Mouse (Mus musculus) gastrocnemius, adult 2 months (tissue): ENCODE measurements around the gene Fzd5. TPM values are rescaled to one million over a fixed set of nuclear protein-coding genes. Genes with fewer than 3 reads are reported as not detected.

Source experiments
- DNase-seq: peaks from one replicate; pipeline ENCODE4 v3.0.0; 2022
- H3K27ac ChIP-seq: fragments of 200-600 bp; 2 replicates; pipeline ENCODE4 v1.8.1; 2022; ENCODE audit warnings: mild to moderate bottlenecking
- H3K4me3 ChIP-seq: fragments of 200-600 bp; 2 replicates; pipeline ENCODE4 v1.8.1; 2022; ENCODE audit warnings: mild to moderate bottlenecking, moderate library complexity
- CTCF ChIP-seq: fragments of 200-600 bp; IDR thresholded peaks from 2 replicates; pipeline ENCODE4 v1.8.1; 2022; ENCODE audit warnings: antibody characterized with exemption, mild to moderate bottlenecking, moderate library complexity
- intact Hi-C: fragments of 180-260 bp; cut with DNase I; formaldehyde crosslinking; loops from one replicate; pipeline ENCODE4 v1.15.1; 2025
- total RNA-seq, 2 experiments: library from RNA; stranded (reverse); gene quantifications; 2 replicates each; pipeline ENCODE4 v1.2.3; 2021

The Fzd5 gene
- total RNA-seq, 2 experiments from 2014 or later = 1.2 to 2.3 TPM

DNA sequence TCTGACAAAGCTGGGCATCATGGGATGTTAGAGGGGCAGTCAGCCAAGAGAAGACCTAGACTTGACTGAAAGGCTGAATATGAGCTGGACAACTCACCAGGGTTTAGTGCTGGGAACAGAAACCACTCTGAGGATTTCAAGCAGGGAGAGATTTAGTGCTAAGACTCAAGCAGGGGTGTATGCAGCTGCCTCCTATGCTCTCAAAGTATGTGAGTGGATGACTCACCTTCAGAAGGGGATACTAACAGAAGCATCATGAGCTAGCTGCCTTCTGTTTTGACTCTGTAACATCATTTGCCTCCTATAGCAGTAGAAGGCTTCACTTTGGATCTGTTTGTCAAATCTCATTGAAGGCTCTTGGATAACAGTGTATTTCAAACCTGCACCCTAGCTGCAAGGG, 7.1 kb upstream of the Fzd5 start:
- intact Hi-C loops = no loop called here
- no peak for DNase-seq
- TF ChIP-seq CTCF = no peak
- Histone ChIP-seq H3K4me3 (no peak overlapping the region), H3K27ac (no peak overlapping the region)

DNA sequence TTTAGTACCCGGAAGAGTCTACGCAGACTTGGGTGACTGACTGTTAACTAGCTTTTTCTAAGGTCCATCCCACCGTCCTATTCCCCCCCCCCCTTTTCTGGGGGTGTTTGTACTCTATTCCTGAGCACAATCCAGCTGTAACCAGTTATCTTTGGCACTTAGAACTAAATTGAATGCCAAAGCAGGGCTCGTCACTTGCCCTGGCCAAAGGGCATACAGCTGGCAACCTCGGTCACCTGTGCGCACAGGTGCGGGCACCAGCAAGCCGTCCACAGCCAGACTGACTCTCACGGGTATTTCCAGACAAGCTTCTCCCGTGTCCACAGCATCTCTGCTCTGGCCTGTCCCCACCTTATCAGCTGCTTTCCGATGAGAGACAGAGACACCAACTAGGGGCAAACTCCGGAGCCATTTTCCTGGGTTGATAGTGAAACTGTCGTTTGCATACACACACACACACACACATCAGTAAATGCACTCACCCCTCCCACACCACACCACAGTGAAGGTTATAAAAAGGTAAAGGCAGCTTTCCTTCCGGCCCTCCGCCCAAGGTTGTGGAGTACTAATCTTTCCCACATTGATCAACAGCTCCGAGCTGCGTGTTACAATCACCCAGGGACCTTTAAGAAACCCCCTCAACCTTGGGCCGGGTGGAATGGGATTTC, 5.3 kb upstream of the Fzd5 start:
- H3K27ac ChIP-seq = no peak overlapping the region
- H3K4me3 ChIP-seq = no peak overlapping the region
- no peak for DNase-seq
- intact Hi-C loops = no loop called here
- TF ChIP-seq CTCF = no peak

DNA sequence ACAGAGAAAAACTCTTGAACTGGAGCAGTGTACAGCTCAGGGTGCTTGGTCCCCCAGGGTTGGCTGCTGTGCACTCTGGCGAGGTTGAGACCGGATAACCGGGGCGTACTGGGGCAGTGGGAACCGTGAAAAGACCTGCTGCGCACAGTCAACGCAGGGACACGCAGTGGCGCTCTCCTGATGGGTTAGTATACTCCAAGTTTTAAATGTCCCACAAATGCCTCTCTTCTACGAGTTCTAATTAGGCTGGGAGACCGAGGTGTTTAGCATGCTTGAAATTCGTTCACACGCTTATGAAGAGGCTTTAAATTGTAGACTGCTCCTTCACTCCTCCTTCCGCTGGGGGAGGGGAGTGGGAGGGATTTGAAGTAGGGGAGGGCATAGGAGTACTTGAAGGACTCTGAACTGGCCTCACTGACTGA, 1.1 kb upstream of the Fzd5 start:
- Histone ChIP-seq H3K27ac (peak overlapping the region; percentile 75; the same call in 1 of the 2 replicates), H3K4me3 (peak overlapping the region; percentile 95)
- DNase-seq = peak; percentile 43
- intact Hi-C loops = loop anchor here (1.0 to 5.0 kb wide), 3 partner anchors 180 to 449 kb away; partner anchors contain the start of genes Idh1 and Pikfyve
- TF ChIP-seq CTCF = peak; percentile 39; the same call in 1 of the 2 replicates

DNA sequence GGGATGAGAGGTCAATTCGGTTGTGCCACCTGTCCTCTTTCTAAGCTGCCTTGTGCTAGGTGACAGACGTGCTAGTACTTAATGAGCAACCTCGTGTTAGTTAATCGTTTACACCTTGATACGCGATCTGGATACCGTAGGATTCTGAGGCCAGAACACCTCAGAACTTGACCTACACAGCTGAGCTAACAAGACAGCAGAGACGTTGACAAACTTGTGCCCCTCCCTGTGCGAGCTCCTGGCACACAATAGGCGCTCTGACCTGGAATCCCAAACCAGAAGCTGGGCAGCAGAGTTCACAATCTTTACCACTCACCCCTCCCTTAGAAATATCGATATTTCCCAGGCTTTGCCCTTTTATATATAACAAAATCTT, 617 bp upstream of the Fzd5 start:
- TF ChIP-seq CTCF = no peak
- intact Hi-C loops = loop anchor here (1.0 to 5.0 kb wide), 3 partner anchors 180 to 449 kb away; partner anchors contain the start of genes Idh1 and Pikfyve
- H3K4me3 ChIP-seq = peak overlapping the region; percentile 95
- H3K27ac ChIP-seq = peak overlapping the region; percentile 75
- peak; percentile 26 for DNase-seq

DNA sequence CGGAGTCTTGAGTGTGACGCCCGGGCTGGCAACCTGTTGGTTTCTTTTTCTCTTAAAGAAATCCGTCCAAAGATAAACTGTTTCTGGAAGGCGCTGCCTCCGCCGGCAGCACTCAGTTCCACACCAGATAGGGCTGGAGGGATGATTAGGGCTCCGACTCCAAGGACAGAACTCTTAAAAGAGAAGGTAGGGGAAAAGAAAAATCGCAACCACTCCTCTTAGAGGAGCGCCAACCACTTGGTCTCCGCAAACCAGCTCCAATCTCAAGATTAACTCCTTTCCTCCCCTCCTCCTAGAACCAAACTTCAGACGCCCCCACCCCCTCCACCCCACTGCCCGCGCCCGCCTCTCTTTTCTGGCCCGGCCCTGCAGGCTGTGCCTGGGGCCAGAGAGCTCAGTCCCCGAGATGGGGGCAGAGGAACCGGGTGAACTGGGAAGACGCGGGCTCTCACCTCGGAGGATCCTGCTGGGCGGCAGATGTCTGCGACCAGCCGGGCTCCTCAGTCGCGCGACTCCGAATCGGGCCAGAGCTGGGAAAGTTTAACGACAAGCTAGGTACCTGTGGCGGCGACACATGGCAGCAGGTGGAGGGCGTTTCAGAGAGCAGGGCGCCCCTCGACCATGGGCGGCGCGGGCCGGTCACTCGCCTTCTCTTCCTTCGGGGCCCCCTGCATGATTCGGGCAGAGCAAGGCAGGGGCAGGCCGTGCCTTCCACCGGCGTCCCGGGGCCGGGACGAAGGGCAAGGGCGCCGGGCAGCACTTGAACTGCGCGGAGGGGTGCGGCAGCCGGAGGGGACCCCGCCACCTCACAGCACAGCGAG, 660 bp downstream of the Fzd5 start:
- Histone ChIP-seq H3K27ac (peak overlapping the region; percentile 88), H3K4me3 (peak overlapping the region; percentile 95)
- intact Hi-C loops = loop anchor here (1.0 to 5.0 kb wide), 3 partner anchors 55 to 450 kb away; partner anchors contain the start of genes Idh1 and Pikfyve
- no peak for TF ChIP-seq CTCF
- DNase-seq = peak; percentile 59

DNA sequence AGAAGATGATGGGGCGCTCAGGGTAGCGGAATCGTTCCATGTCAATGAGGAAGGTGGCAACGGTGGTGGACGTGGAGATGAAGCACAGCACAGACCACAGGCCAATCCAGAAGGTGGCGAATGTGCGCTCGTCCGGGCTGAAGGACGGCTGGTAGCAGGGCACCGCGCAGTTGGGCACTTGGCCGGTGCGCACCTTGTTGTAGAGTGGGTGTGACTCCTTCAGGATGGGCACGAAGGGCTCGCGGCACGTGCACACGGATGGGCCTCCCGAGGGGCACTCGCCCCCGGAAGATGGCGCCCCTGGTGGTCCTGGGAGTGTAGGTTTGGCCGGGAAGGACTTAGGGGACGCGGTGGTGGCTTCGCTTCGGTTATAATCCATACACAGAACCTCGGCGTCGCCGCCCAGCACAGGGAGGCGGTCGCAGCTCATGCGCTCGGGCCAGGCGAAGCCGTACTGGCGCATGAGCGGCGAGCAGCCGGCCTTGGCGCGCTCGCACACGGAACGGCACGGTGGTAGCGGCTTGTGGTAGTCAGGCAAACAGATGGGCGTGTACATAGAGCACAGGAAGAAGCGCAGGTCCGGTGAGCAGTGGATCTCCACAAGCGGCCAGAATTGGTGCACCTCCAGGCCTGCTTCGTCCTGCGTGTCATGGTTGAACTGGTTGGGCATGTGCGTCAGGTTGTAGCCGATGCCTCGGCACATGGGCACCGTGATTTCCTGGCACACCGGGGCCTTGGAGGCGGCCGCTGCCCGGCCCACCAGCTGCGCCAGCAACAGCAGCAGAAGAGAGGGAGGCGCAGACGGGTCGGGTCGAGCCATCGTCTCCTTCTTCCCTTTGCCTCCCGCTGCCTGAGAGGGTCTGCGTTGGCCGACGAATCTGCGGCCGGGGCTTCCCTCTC, 1.5 kb downstream of the Fzd5 start:
- DNase-seq = peak; percentile 61
- intact Hi-C loops = loop anchor here (5.0 kb wide), 2 partner anchors 251 to 451 kb away; partner anchors contain the start of genes Idh1 and Pikfyve

DNA sequence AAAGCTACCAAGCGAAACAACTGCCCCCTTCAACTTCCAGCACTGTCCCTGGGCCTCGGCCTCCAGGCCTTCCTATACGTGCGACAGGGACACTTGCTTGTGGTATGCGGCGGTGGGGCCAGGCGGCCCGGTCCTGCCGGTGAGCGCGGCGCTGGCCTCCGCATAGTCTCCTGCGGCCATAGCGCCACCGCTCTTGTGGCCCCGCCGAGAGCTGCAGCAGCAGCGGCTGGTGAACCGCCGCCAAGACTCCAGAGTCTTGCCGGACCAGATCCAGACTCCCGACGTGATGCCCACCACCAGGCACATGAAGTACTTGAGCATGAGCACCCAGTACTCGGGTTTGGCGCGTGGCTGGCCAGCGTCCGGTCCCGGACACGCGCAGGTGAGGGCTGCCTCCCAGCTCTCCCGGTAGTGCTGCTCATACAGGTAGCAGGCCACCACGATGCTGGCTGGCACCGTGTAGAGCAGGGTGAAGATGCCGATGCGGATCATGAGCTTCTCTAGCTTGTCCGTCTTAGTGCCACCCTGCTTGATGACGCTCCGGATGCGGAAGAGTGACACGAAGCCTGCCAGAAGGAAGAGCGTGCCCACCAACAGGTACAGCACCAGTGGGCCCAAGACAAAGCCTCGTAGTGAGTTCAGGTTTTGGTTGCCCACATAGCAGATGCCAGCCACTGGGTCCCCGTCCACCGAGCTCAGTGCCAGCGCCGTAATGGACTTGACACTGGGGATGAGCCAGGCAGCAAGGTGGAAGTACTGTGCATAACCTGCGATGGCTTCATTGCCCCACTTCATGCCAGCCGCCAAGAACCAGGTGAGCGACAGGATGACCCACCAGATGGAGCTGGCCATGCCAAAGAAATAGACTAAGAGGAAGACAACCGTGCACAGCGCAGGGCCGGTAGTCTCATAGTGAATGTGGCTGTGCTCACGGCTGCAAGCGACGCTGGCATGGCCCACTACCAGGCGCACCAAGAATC, 2.5 kb downstream of the Fzd5 start:
- TF ChIP-seq CTCF = peak; percentile 26; the same call in 1 of the 2 replicates
- Histone ChIP-seq H3K27ac (no peak overlapping the region), H3K4me3 (peak overlapping the region; percentile 95)
- intact Hi-C loops = loop anchor here (5.0 kb wide), 2 partner anchors 252 to 452 kb away; partner anchors contain the start of genes Idh1 and Pikfyve
- DNase-seq = peak; percentile 52

More for the DNA sequence above, 1.5 kb downstream of the Fzd5 start:
- peak overlapping the region; percentile 88 for H3K27ac ChIP-seq
- peak; percentile 45 for TF ChIP-seq CTCF
- H3K4me3 ChIP-seq = peak overlapping the region; percentile 95

DNA sequence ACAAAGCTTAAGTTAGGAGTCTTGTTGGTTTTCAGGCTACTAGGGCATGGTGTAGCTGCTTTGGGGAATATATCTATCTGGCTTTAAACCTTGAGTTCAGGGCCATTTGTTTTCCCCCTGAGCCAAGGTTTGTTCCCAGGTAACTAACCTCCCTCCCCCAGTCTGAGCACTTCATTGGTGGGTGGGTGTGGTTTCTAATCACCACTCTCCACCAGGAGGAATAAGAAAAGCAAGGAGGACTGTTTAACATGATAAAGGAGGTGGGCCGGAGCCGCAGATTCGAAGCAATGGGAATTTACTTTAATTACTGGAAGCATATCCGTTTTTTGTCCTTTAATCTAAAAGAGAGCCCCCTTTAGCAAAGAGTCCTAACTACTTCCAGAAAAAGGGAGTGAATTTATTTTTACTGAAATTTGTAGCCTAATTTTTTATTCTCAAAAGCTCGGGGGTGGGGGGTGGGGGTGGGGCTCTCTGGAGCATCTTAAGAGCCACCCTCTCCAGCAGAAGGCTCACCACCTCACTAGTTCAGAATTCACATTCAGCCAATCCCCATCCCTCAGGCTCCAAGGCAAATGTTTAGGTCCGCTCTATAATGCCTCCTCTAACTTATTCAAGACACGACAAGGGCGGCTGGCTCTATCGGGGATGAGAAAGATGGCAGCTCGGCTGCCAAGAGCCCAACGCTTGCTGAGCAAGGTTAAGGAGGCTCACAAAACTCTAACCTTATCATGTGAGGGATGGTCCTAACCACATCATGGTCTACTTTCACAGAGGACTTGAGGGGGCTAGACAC, 3.9 kb downstream of the Fzd5 start:
- no peak for DNase-seq
- H3K27ac ChIP-seq = no peak overlapping the region
- no peak for TF ChIP-seq CTCF
- H3K4me3 ChIP-seq = no peak overlapping the region
- intact Hi-C loops = no loop called here

DNA sequence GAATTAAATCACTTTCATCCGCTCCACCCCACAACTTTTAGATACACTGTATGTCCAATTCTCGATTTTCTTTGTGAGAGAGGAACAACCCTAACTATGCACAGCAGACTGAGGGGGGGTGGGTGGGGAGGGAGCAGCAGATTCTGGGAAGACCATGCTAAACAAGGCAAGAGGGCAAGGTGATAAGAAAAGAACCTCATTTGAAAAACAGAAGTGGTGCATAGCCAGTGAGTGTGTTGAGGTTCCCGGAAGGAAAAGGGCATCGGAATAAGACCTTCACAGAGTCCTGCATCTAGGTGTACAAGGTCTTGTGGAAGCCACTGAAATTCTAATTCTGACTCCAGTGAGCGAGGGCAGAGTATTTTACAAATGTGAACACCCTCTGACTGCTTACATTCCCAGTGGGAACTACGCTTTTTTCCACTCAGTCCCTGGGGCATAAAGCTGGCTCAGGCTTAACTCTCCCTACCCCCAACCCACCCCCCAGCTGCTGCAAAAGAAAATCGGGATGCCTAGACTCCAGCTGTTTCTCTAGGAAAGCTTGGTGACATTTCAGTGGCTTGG, 4.8 kb downstream of the Fzd5 start:
- Histone ChIP-seq H3K27ac (no peak overlapping the region), H3K4me3 (no peak overlapping the region)
- TF ChIP-seq CTCF = no peak
- DNase-seq = no peak
- intact Hi-C loops = no loop called here

DNA sequence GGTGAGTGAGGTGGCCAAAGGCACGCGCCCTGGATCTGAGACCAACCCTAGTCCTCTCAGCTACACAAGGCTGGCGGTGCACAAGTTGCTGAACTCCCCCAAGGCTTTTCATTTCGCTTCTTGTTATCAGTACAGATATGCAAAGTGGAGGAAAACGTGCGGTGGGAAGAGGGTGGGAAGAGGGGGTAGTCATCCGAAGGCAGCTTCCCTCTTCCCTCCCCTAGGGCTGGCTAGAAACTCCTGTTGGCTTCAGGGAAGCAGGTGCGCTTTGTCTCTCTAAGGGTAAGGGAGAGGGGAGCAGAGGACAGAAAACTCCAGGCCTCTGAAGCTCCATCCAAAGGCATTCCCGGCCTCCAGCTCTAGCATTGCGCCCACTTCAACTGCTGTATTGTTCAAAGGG, 5.4 kb downstream of the Fzd5 start:
- Histone ChIP-seq H3K4me3 (no peak overlapping the region), H3K27ac (no peak overlapping the region)
- TF ChIP-seq CTCF = no peak
- intact Hi-C loops = no loop called here
- DNase-seq = no peak
